Mouse (Mus musculus): ENCODE data around the gene Tnfrsf26.

- no peak for TF ChIP-seq CTCF (IDR thresholded peaks at IDR 0.05; ENCODE audit: control insufficient read depth, insufficient read depth, insufficient replicate concordance, low read depth, low read length)
- TF ChIP-seq POLR2A (IDR thresholded peaks at IDR 0.05; ENCODE audit: control insufficient read depth, low read depth, low read length) = no peak
Observed at GRCm38 (mm10) chr7:143660797-143661196, 32.3 kb upstream of the Tnfrsf26 start.
